8 mouse cellular contexts compared by ENCODE assay signal in genomic region chr5:38561426-38562024, GRCm38 (mm10). TPM values are rescaled to one million over a fixed set of nuclear protein-coding genes. Genes with fewer than 3 reads are reported as not detected.
DNase-seq lines count a peak whose midpoint lies in the region; ATAC-seq lines count a peak whose summit lies in the region.

No protein-coding gene starts in this region.

- no peaks in the 10 kb centered on the region for H3K9me3 ChIP-seq in heart, embryonic 14.5 days (ENCODE audit: control insufficient read depth, low read length)
- H3K9me3 ChIP-seq in liver, embryonic 13.5 days (replicated peaks), result no peaks in the 10 kb centered on the region
- H3K9me3 ChIP-seq in stomach, embryonic 16.5 days (replicated peaks; ENCODE audit: control insufficient read depth, low read length), result no peaks in the 10 kb centered on the region

- peak overlapping the region; percentile 92 for H3K4me3 ChIP-seq in brown adipose tissue, adult 24 weeks (ENCODE audit: insufficient read depth, low read depth, low read length)
- H3K4me3 ChIP-seq in heart, embryonic 14.5 days (ENCODE audit: control insufficient read depth in 1 of 2, insufficient read depth in 1 of 2, low read depth in 1 of 2, low read length in 2 of 2), result peak overlapping the region; percentile 94 to 98
- peak overlapping the region; percentile 90 for H3K4me3 ChIP-seq in liver, embryonic 13.5 days (replicated peaks)
- peak overlapping the region; percentile 91 for H3K4me3 ChIP-seq in stomach, embryonic 16.5 days (replicated peaks; ENCODE audit: low read length)

- H3K4me2 ChIP-seq in heart, embryonic 14.5 days (ENCODE audit: low read length), result peak overlapping the region; percentile 76
- peak overlapping the region; percentile 85 for H3K4me2 ChIP-seq in liver, embryonic 13.5 days
- peak overlapping the region; percentile 82 for H3K4me2 ChIP-seq in stomach, embryonic 16.5 days (ENCODE audit: low read depth, low read length)

- H3K4me1 ChIP-seq in brown adipose tissue, adult 24 weeks (ENCODE audit: control insufficient read depth, insufficient read depth, insufficient read length, low read length), result no peaks in the 10 kb centered on the region; the same call in none of the 2 replicates
- peaks cover 24 to 46% of the 10 kb centered on the region in 2 experiments for H3K4me1 ChIP-seq in heart, embryonic 14.5 days (ENCODE audit: control insufficient read depth in 2 of 2, insufficient read depth in 2 of 2, low read length in 2 of 2)
- peaks cover 45% of the 10 kb centered on the region for H3K4me1 ChIP-seq in liver, embryonic 13.5 days (replicated peaks)
- peaks cover 29% of the 10 kb centered on the region for H3K4me1 ChIP-seq in stomach, embryonic 16.5 days (ENCODE audit: control insufficient read depth, insufficient read depth, low read length)

- under 1% methylated on average over 77 of the region's 79 CpGs for WGBS in heart, embryonic 14.5 days
- under 1% methylated on average over 65 of the region's 79 CpGs for WGBS in liver, embryonic 13.5 days (ENCODE audit: insufficient replicate concordance)
- WGBS in stomach, embryonic 16.5 days, result under 1% methylated on average over 79 of the region's 79 CpGs

- H3K9ac ChIP-seq in heart, embryonic 14.5 days (ENCODE audit: low read length), result peak overlapping the region; percentile 100
- peak overlapping the region; percentile 94 for H3K9ac ChIP-seq in liver, embryonic 13.5 days
- H3K9ac ChIP-seq in stomach, embryonic 16.5 days (ENCODE audit: low read length), result peak overlapping the region; percentile 98

- H3K27ac ChIP-seq in brown adipose tissue, adult 24 weeks (replicated peaks; ENCODE audit: low read depth, low read length), result peak overlapping the region; percentile 96
- H3K27ac ChIP-seq in heart, embryonic 14.5 days (replicated peaks in 1 of 2; ENCODE audit: control insufficient read depth in 1 of 2, insufficient read depth in 1 of 2, low read depth in 2 of 2, low read length in 2 of 2), result peak overlapping the region; percentile 99
- H3K27ac ChIP-seq in liver, embryonic 13.5 days, result peak overlapping the region; percentile 93
- peak overlapping the region; percentile 98 for H3K27ac ChIP-seq in stomach, embryonic 16.5 days (ENCODE audit: low read length)

- no peaks in the 10 kb centered on the region for H3K27me3 ChIP-seq in heart, embryonic 14.5 days (ENCODE audit: control insufficient read depth, insufficient read depth, low read length)
- H3K27me3 ChIP-seq in liver, embryonic 13.5 days, result no peaks in the 10 kb centered on the region
- no peaks in the 10 kb centered on the region for H3K27me3 ChIP-seq in stomach, embryonic 16.5 days (ENCODE audit: control insufficient read depth, insufficient read depth, low read length)

- peak; percentile 97 for ATAC-seq in heart, embryonic 14.5 days (ENCODE audit: insufficient number of reproducible peaks, insufficient read depth, low FRiP score, low read depth)
- peak; percentile 97 for ATAC-seq in liver, embryonic 13.5 days (ENCODE audit: low read depth)
- ATAC-seq in stomach, embryonic 16.5 days (ENCODE audit: insufficient read depth, low FRiP score), result peak; percentile 98

- peak; percentile 98 for DNase-seq in CD4-positive, CD25-positive, alpha-beta regulatory T cell, adult 2 months (ENCODE audit: low read depth, low spot score)
- peak; percentile 86 for DNase-seq in fibroblast of lung, adult 2 months (ENCODE audit: low read depth)
- DNase-seq in kidney, postnatal 14 days, result peak; percentile 100
- peak; percentile 97 for DNase-seq in liver, embryonic 13.5 days
- DNase-seq in neural tube, embryonic 10.5 days (ENCODE audit: extremely low spot score, low spot score), result peak; percentile 99

- H3K36me3 ChIP-seq in heart, embryonic 14.5 days (ENCODE audit: control insufficient read depth, insufficient read depth, low read length), result peaks cover 35% of the 10 kb centered on the region
- H3K36me3 ChIP-seq in liver, embryonic 13.5 days, result peaks cover 33% of the 10 kb centered on the region
- peaks cover 10% of the 10 kb centered on the region for H3K36me3 ChIP-seq in stomach, embryonic 16.5 days (ENCODE audit: control insufficient read depth, insufficient read depth, low read length)

RNA-seq across cellular contexts. Expression of gene Wdr1, which starts 1.5 kb away (rescaled TPM):
- polyA plus RNA-seq in brown adipose tissue, adult 24 weeks (2012; ENCODE audit: insufficient read depth, insufficient read length, missing spikeins), result 48.4 and 56.3 TPM in 2 replicates
- 252 TPM in 2 replicates for polyA plus RNA-seq in heart, embryonic 14.5 days (2014; fragmentation: Nextera tagmentation; extraction: Ambion mirVana)
- polyA plus RNA-seq in liver, embryonic 13.5 days (2015; fragmentation: Nextera tagmentation; extraction: Ambion mirVana), result 89.7 and 98.1 TPM in 2 replicates
- 252 and 291 TPM in 2 replicates for polyA plus RNA-seq in stomach, embryonic 16.5 days (2015; fragmentation: Nextera tagmentation; extraction: Ambion mirVana)

RNA-seq across cellular contexts. Expression of gene Slc2a9, which starts 58.6 kb away (rescaled TPM):
- polyA plus RNA-seq in brown adipose tissue, adult 24 weeks (2012; ENCODE audit: insufficient read depth, insufficient read length, missing spikeins), result 0.83 and 1.9 TPM in 2 replicates
- 0.32 and 0.35 TPM in 2 replicates for polyA plus RNA-seq in heart, embryonic 14.5 days (2014; fragmentation: Nextera tagmentation; extraction: Ambion mirVana)
- polyA plus RNA-seq in liver, embryonic 13.5 days (2015; fragmentation: Nextera tagmentation; extraction: Ambion mirVana), result 0.80 and 0.88 TPM in 2 replicates
- 0.77 and 1.4 TPM in 2 replicates for polyA plus RNA-seq in stomach, embryonic 16.5 days (2015; fragmentation: Nextera tagmentation; extraction: Ambion mirVana)

Comparison
In these comparisons a context has a peak if more than half of its experiments do, and no peak if none do; other contexts are left out.
1. Peak in every context shown above with its lines: DNase-seq, ATAC-seq, H3K4me3 ChIP-seq and H3K27ac ChIP-seq.